Mouse (Mus musculus) CH12.LX (cell line): Measurements from ENCODE around the gene Tbx15. TPM values are rescaled to one million over a fixed set of nuclear protein-coding genes. Genes with fewer than 3 reads are reported as not detected.

Experiments
- DNase-seq: peaks from one replicate; pipeline ENCODE4 v3.0.0-alpha.2; 2013; ENCODE audit errors: extremely low read depth
- H3K27ac ChIP-seq: 2 replicates; pipeline ENCODE4 v1.5.1; 2012; ENCODE audit warnings: low read depth, mild to moderate bottlenecking, control low read depth, moderate library complexity; ENCODE audit not compliant: insufficient read depth
- H3K27me3 ChIP-seq: replicated peaks from 2 replicates; pipeline ENCODE3; 2012; ENCODE audit warnings: inconsistent platforms
- H3K36me3 ChIP-seq, 2 experiments: replicated peaks in 1 of 2; 2 replicates each; pipeline versions ENCODE3 to v1.6.1; 2012; ENCODE audit warnings: inconsistent platforms in 1 of 2, low read length in 1 of 2, mild to moderate bottlenecking in 1 of 2, mixed read lengths in 1 of 2, moderate library complexity in 1 of 2; ENCODE audit not compliant: control insufficient read depth in 1 of 2, insufficient read depth in 1 of 2
- H3K4me1 ChIP-seq, 2 experiments: 2 replicates each; pipeline ENCODE4 v1.6.1; 2012; ENCODE audit warnings: inconsistent platforms in 1 of 2, moderate library complexity in 1 of 2; ENCODE audit not compliant: insufficient read depth in 2 of 2, control insufficient read depth in 1 of 2
- H3K4me2 ChIP-seq: 2 replicates; pipeline ENCODE4 v1.6.1; 2012; ENCODE audit warnings: low read depth, mild to moderate bottlenecking, control low read depth; ENCODE audit not compliant: poor library complexity, insufficient read depth, severe bottlenecking
- H3K4me3 ChIP-seq, 3 experiments: fragments of 150-350 bp in 1 of 3; sonication (generic) in 1 of 3; replicated peaks in 1 of 3; 2 replicates each; pipeline versions ENCODE3 to v1.5.1; 2011 to 2012; ENCODE audit warnings: low read depth in 2 of 3, low read length in 2 of 3, mild to moderate bottlenecking in 2 of 3, moderate library complexity in 2 of 3, control low read depth in 1 of 3, improper control_type of control experiment in 1 of 3, inconsistent platforms in 1 of 3, mixed read lengths in 1 of 3; ENCODE audit not compliant: poor library complexity in 1 of 3
- H3K79me2 ChIP-seq: replicated peaks from 2 replicates; pipeline ENCODE4 v1.6.1; 2012; ENCODE audit warnings: mild to moderate bottlenecking, moderate library complexity; ENCODE audit not compliant: control insufficient read depth, poor library complexity, insufficient read depth, severe bottlenecking; ENCODE audit errors: extremely low read depth
- H3K9ac ChIP-seq: 2 replicates; pipeline ENCODE4 v1.6.1; 2012; ENCODE audit warnings: low read depth, mild to moderate bottlenecking, control low read depth, moderate library complexity; ENCODE audit not compliant: insufficient read depth
- H3K9me3 ChIP-seq: replicated peaks from 2 replicates; pipeline ENCODE3; 2012; ENCODE audit warnings: low read length, inconsistent platforms, mixed read lengths
- CTCF ChIP-seq, 2 experiments: IDR thresholded peaks in 1 of 2; conservative IDR thresholded peaks in 1 of 2; 2 replicates each; pipeline ENCODE4 v1.5.1; 2011 to 2012; ENCODE audit warnings: low read depth in 2 of 2, low read length in 2 of 2, improper control_type of control experiment in 1 of 2, inconsistent platforms in 1 of 2, mild to moderate bottlenecking in 1 of 2, moderate library complexity in 1 of 2
- E2F4 ChIP-seq: IDR thresholded peaks from 2 replicates; pipeline ENCODE4 v1.6.1; 2011; ENCODE audit warnings: low read depth, low read length, improper control_type of control experiment; ENCODE audit not compliant: insufficient replicate concordance
- ELF1 ChIP-seq: IDR thresholded peaks from 2 replicates; pipeline ENCODE4 v1.6.1; 2014; ENCODE audit warnings: low read depth, mild to moderate bottlenecking, inconsistent platforms, low read length, improper control_type of control experiment
- ETS1 ChIP-seq: conservative IDR thresholded peaks from 2 replicates; pipeline ENCODE4 v1.6.1; 2012; ENCODE audit warnings: low read depth, mild to moderate bottlenecking, inconsistent platforms, low read length, improper control_type of control experiment, moderate library complexity
- HCFC1 ChIP-seq: IDR thresholded peaks from 2 replicates; pipeline ENCODE4 v1.6.1; 2012; ENCODE audit warnings: low read depth, mild to moderate bottlenecking, inconsistent platforms, low read length, improper control_type of control experiment
- JUN ChIP-seq: IDR thresholded peaks from 2 replicates; pipeline ENCODE4 v1.6.1; 2011; ENCODE audit warnings: low read depth, mild to moderate bottlenecking, low read length, improper control_type of control experiment, moderate library complexity; ENCODE audit not compliant: insufficient read depth
- MAFK ChIP-seq: IDR thresholded peaks from 2 replicates; pipeline ENCODE4 v1.6.1; 2011; ENCODE audit warnings: low read length, improper control_type of control experiment; ENCODE audit not compliant: insufficient replicate concordance
- MAX ChIP-seq: IDR thresholded peaks from 2 replicates; pipeline ENCODE4 v1.6.1; 2011; ENCODE audit warnings: low read length, improper control_type of control experiment
- MAZ ChIP-seq: IDR thresholded peaks from 2 replicates; pipeline ENCODE4 v1.6.1; 2012; ENCODE audit warnings: low read depth, mild to moderate bottlenecking, inconsistent platforms, low read length, improper control_type of control experiment, moderate library complexity
- MEF2A ChIP-seq: IDR thresholded peaks from 2 replicates; pipeline ENCODE4 v1.6.1; 2014; ENCODE audit warnings: low read depth, mild to moderate bottlenecking, inconsistent platforms, low read length, improper control_type of control experiment, borderline replicate concordance
- NELFE ChIP-seq: IDR thresholded peaks from 2 replicates; pipeline ENCODE4 v1.6.1; 2011; ENCODE audit warnings: low read depth, low read length, improper control_type of control experiment
- NRF1 ChIP-seq: IDR thresholded peaks from 2 replicates; pipeline ENCODE4 v1.6.1; 2014; ENCODE audit warnings: low read depth, mild to moderate bottlenecking, inconsistent platforms, low read length, improper control_type of control experiment, moderate library complexity
- PAX5 ChIP-seq: IDR thresholded peaks from 2 replicates; pipeline ENCODE4 v1.6.1; 2012; ENCODE audit warnings: low read length, inconsistent platforms, mixed read lengths
- POLR2AphosphoS2 ChIP-seq: IDR thresholded peaks from 2 replicates; pipeline ENCODE4 v1.6.1; 2011; ENCODE audit warnings: low read depth, low read length, improper control_type of control experiment
- RCOR1 ChIP-seq: conservative IDR thresholded peaks from 2 replicates; pipeline ENCODE4 v1.6.1; 2012; ENCODE audit warnings: low read depth, mild to moderate bottlenecking, inconsistent platforms, low read length, improper control_type of control experiment
- SMC3 ChIP-seq: IDR thresholded peaks from 2 replicates; pipeline ENCODE4 v1.6.1; 2011; ENCODE audit warnings: low read depth, low read length, improper control_type of control experiment
- TBP ChIP-seq: conservative IDR thresholded peaks from 2 replicates; pipeline ENCODE4 v1.6.1; 2011; ENCODE audit warnings: low read depth, low read length, improper control_type of control experiment
- USF1 ChIP-seq: IDR thresholded peaks from 2 replicates; pipeline ENCODE4 v1.6.1; 2014; ENCODE audit warnings: low read depth, mild to moderate bottlenecking, inconsistent platforms, low read length, improper control_type of control experiment
- ZC3H11A ChIP-seq: IDR thresholded peaks from 2 replicates; pipeline ENCODE4 v1.6.1; 2012; ENCODE audit warnings: low read depth, mild to moderate bottlenecking, inconsistent platforms, low read length, improper control_type of control experiment
- ZMIZ1 ChIP-seq: IDR thresholded peaks from 2 replicates; pipeline ENCODE4 v1.6.1; 2012; ENCODE audit warnings: low read depth, mild to moderate bottlenecking, inconsistent platforms, low read length, improper control_type of control experiment
- dilution Hi-C: fragments of 300-500 bp; cut with MboI; formaldehyde crosslinking; loops from 2 replicates; pipeline ENCODE4 v1.14.3; 2020; ENCODE audit warnings: low sequenced_read_pairs; ENCODE audit not compliant: extremely low pct_unique_long_range_greater_than_20kb, extremely low pct_ligation_motif_present
- in situ Hi-C: fragments of 300-500 bp; cut with MboI; formaldehyde crosslinking; loops from 3 replicates; pipeline ENCODE4 v1.14.3; 2019; ENCODE audit warnings: low sequenced_read_pairs, low pct_ligation_motif_present, low pct_unique_long_range_greater_than_20kb, mixed read lengths
- polyA plus RNA-seq: library from polyadenylated mRNA; unstranded; fragments of >175 nt; gene quantifications from 2 replicates; pipeline ENCODE4 v1.2.1, GENCODE M21; 2012; ENCODE audit warnings: low read depth; ENCODE audit not compliant: insufficient read length
- total RNA-seq, 2 experiments: library from RNA; depleted of rRNA; stranded (reverse); fragments of 300-350 nt in 1 of 2; fragments of >200 nt in 1 of 2; gene quantifications; 2 replicates each; pipeline ENCODE4 v1.2.3; 2012 to 2014

Tbx15 gene
- total and polyA plus RNA-seq, 3 experiments: 1.4 to 2.1 (median 1.8) TPM

- Histone ChIP-seq H3K36me3 (no peaks in the 10 kb centered on the region), H3K79me2 (no peaks in the 10 kb centered on the region), H3K4me1 (no peaks in the 10 kb centered on the region), H3K4me3 (no peak overlapping the region), H3K4me2 (no peak overlapping the region), H3K27ac (no peak overlapping the region), H3K9me3 (no peaks in the 10 kb centered on the region), H3K27me3 (no peaks in the 10 kb centered on the region), H3K9ac (no peak overlapping the region)
- in situ Hi-C loops: no loop called here
- TF ChIP-seq NRF1: no peak
- TF ChIP-seq NELFE: no peak
- TF ChIP-seq SMC3: no peak
- TF ChIP-seq HCFC1: no peak
- TF ChIP-seq E2F4: no peak
- no peak for TF ChIP-seq TBP
- no peak for TF ChIP-seq POLR2AphosphoS2
- no peak for TF ChIP-seq PAX5
- no peak for TF ChIP-seq MAX
- no peak for TF ChIP-seq MAFK
- no peak for TF ChIP-seq MEF2A
- no peak for DNase-seq
- dilution Hi-C loops: no loop called here
Measured at GRCm38 (mm10) chr3:99311943-99312635, 71.9 kb downstream of the Tbx15 start.

- dilution Hi-C loops: no loop called here
- H3K9ac ChIP-seq: no peak overlapping the region
- no peak overlapping the region for H3K27ac ChIP-seq
- no peak overlapping the region for H3K4me2 ChIP-seq
- DNase-seq: no peak
- no peaks in the 10 kb centered on the region for H3K79me2 ChIP-seq
- H3K4me1 ChIP-seq: no peaks in the 10 kb centered on the region
- TF ChIP-seq CTCF (conservative IDR thresholded peaks at IDR 0.05 in 1 of 2, IDR thresholded peaks at IDR 0.05 in 1 of 2; ENCODE audit: low read depth in 2 of 2, low read length in 2 of 2) (no peak), USF1 (no peak), ZMIZ1 (no peak), POLR2AphosphoS2 (no peak)
- no peaks in the 10 kb centered on the region for H3K36me3 ChIP-seq
- in situ Hi-C loops: no loop called here
- no peak overlapping the region for H3K4me3 ChIP-seq
- no peaks in the 10 kb centered on the region for H3K9me3 ChIP-seq
- H3K27me3 ChIP-seq: no peaks in the 10 kb centered on the region
Measured at GRCm38 (mm10) chr3:99322345-99322744, 82.2 kb downstream of the Tbx15 start.

- H3K9me3 ChIP-seq: no peaks in the 10 kb centered on the region
- H3K36me3 ChIP-seq: no peaks in the 10 kb centered on the region
- no peak overlapping the region for H3K27ac ChIP-seq
- no peak overlapping the region for H3K4me3 ChIP-seq
- no peaks in the 10 kb centered on the region for H3K4me1 ChIP-seq
- TF ChIP-seq MAZ: no peak
- no peak for TF ChIP-seq ETS1
- no peak for TF ChIP-seq ZC3H11A
- TF ChIP-seq JUN: no peak
- TF ChIP-seq CTCF (conservative IDR thresholded peaks at IDR 0.05 in 1 of 2, IDR thresholded peaks at IDR 0.05 in 1 of 2; ENCODE audit: low read depth in 2 of 2, low read length in 2 of 2): no peak
- no peak for TF ChIP-seq ELF1
- no peak for TF ChIP-seq RCOR1
- no peak for TF ChIP-seq NRF1
- TF ChIP-seq SMC3: no peak
- in situ Hi-C loops (no loop called here), dilution Hi-C loops (no loop called here)
- no peaks in the 10 kb centered on the region for H3K27me3 ChIP-seq
- no peak for DNase-seq
- no peak overlapping the region for H3K9ac ChIP-seq
- H3K79me2 ChIP-seq: no peaks in the 10 kb centered on the region
- no peak overlapping the region for H3K4me2 ChIP-seq
Measured at GRCm38 (mm10) chr3:99329316-99329715, 89.1 kb downstream of the Tbx15 start.
